Mouse (Mus musculus) lung, adult 2 months (tissue): ENCODE results near the gene Rps12.

Experiments used
- CTCF ChIP-seq: fragments of 200-500 bp; IDR thresholded peaks from 2 replicates; pipeline ENCODE4 v1.5.1; 2011; ENCODE audit warnings: mild to moderate bottlenecking, low read length, control low read depth; ENCODE audit not compliant: insufficient read depth
- POLR2A ChIP-seq: fragments of 200-500 bp; IDR thresholded peaks from 2 replicates; pipeline ENCODE4 v1.6.1; 2011; ENCODE audit warnings: low read depth, mild to moderate bottlenecking, control low read depth, low read length, borderline replicate concordance; ENCODE audit errors: extremely low read depth

DNA sequence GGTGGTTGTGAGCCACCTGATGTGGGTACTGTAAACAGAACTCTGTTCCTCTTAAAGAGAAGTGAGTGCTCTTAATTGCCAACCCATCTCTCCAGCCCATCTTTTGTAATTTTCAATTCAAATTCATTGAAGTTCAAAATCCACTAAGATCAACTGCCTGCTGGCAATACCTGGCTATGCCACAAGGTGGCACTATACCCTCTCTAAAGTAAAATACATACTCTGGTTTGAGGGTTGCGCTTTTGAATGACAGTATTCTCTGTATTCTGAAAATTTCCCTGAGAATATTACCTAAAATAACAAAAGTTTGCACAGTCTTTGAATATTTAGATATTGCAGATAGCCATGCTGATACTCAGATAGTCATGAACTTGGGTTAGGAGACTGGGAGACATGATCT lies 28.1 kb upstream of the Rps12 start:
- TF ChIP-seq POLR2A (no peak), CTCF (no peak)
